Mouse (Mus musculus): ENCODE measurements around the gene Spata17. TPM values are rescaled to one million over a fixed set of nuclear protein-coding genes. Genes with fewer than 3 reads are reported as not detected.

Spata17 gene
- polyA plus RNA-seq, 1 experiment: 1.6 TPM

GRCm38 (mm10) chr1:187175991-187176390, 39.3 kb downstream of the Spata17 start:
- WGBS: 100% methylated on average over 1 of the region's 1 CpGs
- no peak for TF ChIP-seq POLR2A (IDR thresholded peaks at IDR 0.05; ENCODE audit: low read depth, low read length)
- TF ChIP-seq CTCF (conservative IDR thresholded peaks at IDR 0.05; ENCODE audit: insufficient read depth, insufficient read length, low read depth, low read length): no peak
- H3K27ac ChIP-seq (ENCODE audit: insufficient read depth, low read depth, low read length): no peak overlapping the region
- H3K27me3 ChIP-seq (replicated peaks; ENCODE audit: control insufficient read depth, insufficient read depth, low read length): no peaks in the 10 kb centered on the region
- no peaks in the 10 kb centered on the region for H3K4me1 ChIP-seq (ENCODE audit: control insufficient read depth, insufficient read depth, low read length)
- H3K36me3 ChIP-seq (ENCODE audit: control insufficient read depth, insufficient read depth, low read length): no peaks in the 10 kb centered on the region
- no peak for DNase-seq
- H3K4me3 ChIP-seq (ENCODE audit: insufficient read depth, low read depth, low read length): no peak overlapping the region

- no peaks in the 10 kb centered on the region for H3K36me3 ChIP-seq (ENCODE audit: control insufficient read depth, insufficient read depth, low read length)
- H3K27ac ChIP-seq (ENCODE audit: insufficient read depth, low read depth, low read length): no peak overlapping the region
- no peaks in the 10 kb centered on the region for H3K27me3 ChIP-seq (replicated peaks; ENCODE audit: control insufficient read depth, insufficient read depth, low read length)
- 69% methylated on average over 3 of the region's 3 CpGs for WGBS
- no peak for DNase-seq
- TF ChIP-seq CTCF (conservative IDR thresholded peaks at IDR 0.05; ENCODE audit: insufficient read depth, insufficient read length, low read depth, low read length) (no peak), POLR2A (IDR thresholded peaks at IDR 0.05; ENCODE audit: low read depth, low read length) (no peak)
- no peak overlapping the region for H3K4me3 ChIP-seq (ENCODE audit: insufficient read depth, low read depth, low read length)
- no peaks in the 10 kb centered on the region for H3K4me1 ChIP-seq (ENCODE audit: control insufficient read depth, insufficient read depth, low read length)
Measured at GRCm38 (mm10) chr1:187170361-187170760, 44.9 kb downstream of the Spata17 start.

GRCm38 (mm10) chr1:187169646-187170045, 45.6 kb downstream of the Spata17 start:
- Histone ChIP-seq H3K4me1 (ENCODE audit: control insufficient read depth, insufficient read depth, low read length) (no peaks in the 10 kb centered on the region), H3K27ac (ENCODE audit: insufficient read depth, low read depth, low read length) (no peak overlapping the region), H3K4me3 (ENCODE audit: insufficient read depth, low read depth, low read length) (no peak overlapping the region), H3K36me3 (ENCODE audit: control insufficient read depth, insufficient read depth, low read length) (no peaks in the 10 kb centered on the region), H3K27me3 (replicated peaks; ENCODE audit: control insufficient read depth, insufficient read depth, low read length) (no peaks in the 10 kb centered on the region)
- no peak for TF ChIP-seq CTCF (conservative IDR thresholded peaks at IDR 0.05; ENCODE audit: insufficient read depth, insufficient read length, low read depth, low read length)
- no peak for TF ChIP-seq POLR2A (IDR thresholded peaks at IDR 0.05; ENCODE audit: low read depth, low read length)
- no peak for DNase-seq
- 77% methylated on average over 7 of the region's 7 CpGs for WGBS

- TF ChIP-seq CTCF (conservative IDR thresholded peaks at IDR 0.05; ENCODE audit: insufficient read depth, insufficient read length, low read depth, low read length) (no peak), POLR2A (IDR thresholded peaks at IDR 0.05; ENCODE audit: low read depth, low read length) (no peak)
- no peak for DNase-seq
Measured at GRCm38 (mm10) chr1:187163571-187163970, 51.7 kb downstream of the Spata17 start.

GRCm38 (mm10) chr1:187155658-187156057, 59.6 kb downstream of the Spata17 start:
- Histone ChIP-seq H3K36me3 (ENCODE audit: control insufficient read depth, insufficient read depth, low read length) (no peaks in the 10 kb centered on the region), H3K4me1 (ENCODE audit: control insufficient read depth, insufficient read depth, low read length) (no peaks in the 10 kb centered on the region), H3K27ac (ENCODE audit: insufficient read depth, low read depth, low read length) (no peak overlapping the region), H3K4me3 (ENCODE audit: insufficient read depth, low read depth, low read length) (no peak overlapping the region), H3K27me3 (replicated peaks; ENCODE audit: control insufficient read depth, insufficient read depth, low read length) (no peaks in the 10 kb centered on the region)
- DNase-seq: no peak
- no peak for TF ChIP-seq CTCF (conservative IDR thresholded peaks at IDR 0.05; ENCODE audit: insufficient read depth, insufficient read length, low read depth, low read length)
- TF ChIP-seq POLR2A (IDR thresholded peaks at IDR 0.05; ENCODE audit: low read depth, low read length): no peak

More at GRCm38 (mm10) chr1:187163571-187163970, 51.7 kb downstream of the Spata17 start:
- no peaks in the 10 kb centered on the region for H3K4me1 ChIP-seq (ENCODE audit: control insufficient read depth, insufficient read depth, low read length)
- H3K4me3 ChIP-seq (ENCODE audit: insufficient read depth, low read depth, low read length): no peak overlapping the region
- H3K36me3 ChIP-seq (ENCODE audit: control insufficient read depth, insufficient read depth, low read length): no peaks in the 10 kb centered on the region
- H3K27me3 ChIP-seq (replicated peaks; ENCODE audit: control insufficient read depth, insufficient read depth, low read length): no peaks in the 10 kb centered on the region
- H3K27ac ChIP-seq (ENCODE audit: insufficient read depth, low read depth, low read length): no peak overlapping the region

GRCm38 (mm10) chr1:187153681-187154080, 61.6 kb downstream of the Spata17 start:
- Histone ChIP-seq H3K36me3 (ENCODE audit: control insufficient read depth, insufficient read depth, low read length) (no peaks in the 10 kb centered on the region), H3K4me3 (ENCODE audit: insufficient read depth, low read depth, low read length) (no peak overlapping the region), H3K27me3 (replicated peaks; ENCODE audit: control insufficient read depth, insufficient read depth, low read length) (no peaks in the 10 kb centered on the region), H3K4me1 (ENCODE audit: control insufficient read depth, insufficient read depth, low read length) (no peaks in the 10 kb centered on the region), H3K27ac (ENCODE audit: insufficient read depth, low read depth, low read length) (no peak overlapping the region)
- WGBS: 73% methylated on average over 5 of the region's 5 CpGs
- no peak for TF ChIP-seq CTCF (conservative IDR thresholded peaks at IDR 0.05; ENCODE audit: insufficient read depth, insufficient read length, low read depth, low read length)
- no peak for TF ChIP-seq POLR2A (IDR thresholded peaks at IDR 0.05; ENCODE audit: low read depth, low read length)
- no peak for DNase-seq

- DNase-seq: no peak
- Histone ChIP-seq H3K4me3 (ENCODE audit: insufficient read depth, low read depth, low read length) (no peak overlapping the region), H3K4me1 (ENCODE audit: control insufficient read depth, insufficient read depth, low read length) (no peaks in the 10 kb centered on the region), H3K27me3 (replicated peaks; ENCODE audit: control insufficient read depth, insufficient read depth, low read length) (no peaks in the 10 kb centered on the region), H3K27ac (ENCODE audit: insufficient read depth, low read depth, low read length) (no peak overlapping the region), H3K36me3 (ENCODE audit: control insufficient read depth, insufficient read depth, low read length) (no peaks in the 10 kb centered on the region)
- no peak for TF ChIP-seq CTCF (conservative IDR thresholded peaks at IDR 0.05; ENCODE audit: insufficient read depth, insufficient read length, low read depth, low read length)
- TF ChIP-seq POLR2A (IDR thresholded peaks at IDR 0.05; ENCODE audit: low read depth, low read length): no peak
- 90% methylated on average over 2 of the region's 2 CpGs for WGBS
Measured at GRCm38 (mm10) chr1:187152571-187152970, 62.7 kb downstream of the Spata17 start.

- Histone ChIP-seq H3K36me3 (ENCODE audit: control insufficient read depth, insufficient read depth, low read length) (no peaks in the 10 kb centered on the region), H3K27ac (ENCODE audit: insufficient read depth, low read depth, low read length) (no peak overlapping the region), H3K4me1 (ENCODE audit: control insufficient read depth, insufficient read depth, low read length) (no peaks in the 10 kb centered on the region), H3K27me3 (replicated peaks; ENCODE audit: control insufficient read depth, insufficient read depth, low read length) (no peaks in the 10 kb centered on the region), H3K4me3 (ENCODE audit: insufficient read depth, low read depth, low read length) (no peak overlapping the region)
- no peak for DNase-seq
- TF ChIP-seq POLR2A (IDR thresholded peaks at IDR 0.05; ENCODE audit: low read depth, low read length) (no peak), CTCF (conservative IDR thresholded peaks at IDR 0.05; ENCODE audit: insufficient read depth, insufficient read length, low read depth, low read length) (no peak)
- 50% methylated on average over 8 of the region's 8 CpGs for WGBS
Measured at GRCm38 (mm10) chr1:187142984-187143383, 72.3 kb downstream of the Spata17 start.
